Comparison of ENCODE assay signal across 7 mouse cellular contexts in the genomic region with DNA sequence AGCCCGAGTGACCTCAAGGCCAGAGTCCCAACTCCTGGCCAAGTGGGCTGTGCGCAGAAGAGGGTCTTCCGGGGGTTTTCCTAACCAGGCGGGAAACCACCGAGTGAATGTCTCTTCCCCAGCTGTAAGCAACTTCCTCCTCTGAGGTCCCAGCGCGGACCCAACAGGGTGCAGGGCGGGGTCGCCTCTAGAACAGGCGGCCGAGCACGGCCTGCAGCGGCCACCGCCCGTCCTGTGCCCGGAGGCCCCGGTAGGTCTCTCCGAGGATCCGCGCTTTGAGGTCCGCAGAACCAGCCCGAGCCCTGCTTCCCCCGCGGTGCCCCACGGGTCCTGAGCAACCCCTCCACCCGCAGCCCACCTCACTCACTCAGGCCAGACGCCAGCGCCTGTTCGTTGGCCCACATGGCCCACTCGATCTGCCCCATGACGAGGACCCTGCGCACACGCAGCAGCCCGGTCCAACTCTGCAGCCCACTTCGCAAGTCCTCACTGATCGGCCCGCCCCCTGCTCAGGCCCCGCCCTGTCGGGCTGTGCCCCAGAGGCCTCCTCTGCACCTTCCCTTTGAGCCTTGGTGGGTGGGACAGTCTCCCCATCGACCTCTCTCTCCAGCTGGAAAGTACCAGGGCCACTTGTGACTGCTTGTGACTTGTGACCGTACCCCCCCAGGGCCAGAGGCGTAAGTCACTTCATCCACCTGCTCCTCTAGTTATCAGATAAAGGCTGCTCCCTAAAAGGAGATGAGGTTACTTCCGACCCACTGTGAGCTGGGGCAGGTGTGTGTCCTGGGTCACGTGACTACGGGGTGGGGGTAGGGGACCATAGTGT. TPM values are rescaled to one million over a fixed set of nuclear protein-coding genes. Genes with fewer than 3 reads are reported as not detected.
A peak's percentile ranks its signal among the peaks of the same experiment; 100 is the strongest.
DNase-seq lines count a peak whose midpoint lies in the region; ATAC-seq and TF ChIP-seq lines count a peak whose summit lies in the region.

A gene (minus strand): TSS at position 488 of the 826 bp plus-strand sequence.

- H3K9me3 ChIP-seq in intestine, embryonic 15.5 days = no peaks in the 10 kb centered on the region
- H3K9me3 ChIP-seq in liver, embryonic 16.5 days (replicated peaks; ENCODE audit: control insufficient read depth, low read length) = peaks cover 2% of the 10 kb centered on the region
- no peaks in the 10 kb centered on the region for H3K9me3 ChIP-seq in neural tube, embryonic 11.5 days (ENCODE audit: control insufficient read depth, low read length)

- peak; percentile 94 for ATAC-seq in intestine, embryonic 15.5 days
- peak; percentile 73 for ATAC-seq in liver, embryonic 16.5 days (ENCODE audit: low read depth)
- peak; percentile 71 for ATAC-seq in neural tube, embryonic 11.5 days (ENCODE audit: insufficient read depth, low FRiP score, low TSS enrichment)

- H3K4me3 ChIP-seq in cortical plate, adult 2 months (ENCODE audit: insufficient read depth, low read length) = peak within 1 kb of the TSS; percentile 24; the same call in 1 of the 2 replicates
- H3K4me3 ChIP-seq in intestine, embryonic 15.5 days (replicated peaks) = peak within 1 kb of the TSS; percentile 64
- peak within 1 kb of the TSS; percentile 63 for H3K4me3 ChIP-seq in liver, embryonic 16.5 days (ENCODE audit: low read depth, low read length)
- H3K4me3 ChIP-seq in neural tube, embryonic 11.5 days (ENCODE audit: low read depth, low read length) = peak within 1 kb of the TSS; percentile 38

- H3K4me1 ChIP-seq in cortical plate, adult 2 months (ENCODE audit: control insufficient read depth, insufficient read depth, low read length) = no peaks in the 10 kb centered on the region
- H3K4me1 ChIP-seq in intestine, embryonic 15.5 days (replicated peaks) = peaks cover 24% of the 10 kb centered on the region
- H3K4me1 ChIP-seq in liver, embryonic 16.5 days (ENCODE audit: control insufficient read depth, low read depth, low read length) = peaks cover 20% of the 10 kb centered on the region
- peaks cover 14% of the 10 kb centered on the region for H3K4me1 ChIP-seq in neural tube, embryonic 11.5 days (ENCODE audit: control insufficient read depth, insufficient read depth, low read length)

- no peaks in the 10 kb centered on the region for H3K27me3 ChIP-seq in intestine, embryonic 15.5 days (replicated peaks)
- peaks cover 7% of the 10 kb centered on the region for H3K27me3 ChIP-seq in liver, embryonic 16.5 days (ENCODE audit: control insufficient read depth, insufficient read depth, low read depth, low read length)
- H3K27me3 ChIP-seq in neural tube, embryonic 11.5 days (ENCODE audit: control insufficient read depth, insufficient read depth, low read length) = no peaks in the 10 kb centered on the region

- TF ChIP-seq POLR2A in cortical plate, adult 2 months (IDR thresholded peaks at IDR 0.05; ENCODE audit: extremely low read depth, insufficient read depth, low read length) = 0 out of 2 replicates have a peak, but pooled peaks have one; percentile 36

- peaks cover 30% of the 10 kb centered on the region for H3K36me3 ChIP-seq in intestine, embryonic 15.5 days
- peaks cover 4% of the 10 kb centered on the region; the same call in 1 of the 2 replicates for H3K36me3 ChIP-seq in liver, embryonic 16.5 days (ENCODE audit: control insufficient read depth, insufficient read depth)
- H3K36me3 ChIP-seq in neural tube, embryonic 11.5 days (ENCODE audit: control insufficient read depth, insufficient read depth, low read length) = peaks cover 11% of the 10 kb centered on the region

- no peak for TF ChIP-seq CTCF in cortical plate, adult 2 months (IDR thresholded peaks at IDR 0.05; ENCODE audit: extremely low read depth, insufficient read depth, low read length)

- WGBS in intestine, embryonic 15.5 days = 3% methylated on average over 45 of the region's 45 CpGs
- WGBS in liver, embryonic 16.5 days (ENCODE audit: insufficient replicate concordance) = 2% methylated on average over 45 of the region's 45 CpGs
- WGBS in neural tube, embryonic 11.5 days = 5% methylated on average over 45 of the region's 45 CpGs

- H3K4me2 ChIP-seq in intestine, embryonic 15.5 days (replicated peaks) = peak within 1 kb of the TSS; percentile 91
- peak within 1 kb of the TSS; percentile 79 for H3K4me2 ChIP-seq in liver, embryonic 16.5 days (ENCODE audit: low read depth, low read length)
- H3K4me2 ChIP-seq in neural tube, embryonic 11.5 days (ENCODE audit: low read depth) = peak within 1 kb of the TSS; percentile 80

- 0 out of 2 replicates have a peak within 1 kb of the TSS, but pooled peaks have one; percentile 33 for H3K27ac ChIP-seq in cortical plate, adult 2 months (ENCODE audit: insufficient read depth, low read length)
- peak within 1 kb of the TSS; percentile 90 for H3K27ac ChIP-seq in intestine, embryonic 15.5 days
- H3K27ac ChIP-seq in liver, embryonic 16.5 days (ENCODE audit: low read length) = peak within 1 kb of the TSS; percentile 83
- H3K27ac ChIP-seq in neural tube, embryonic 11.5 days (ENCODE audit: low read depth, low read length) = no peak within 1 kb of the TSS

- DNase-seq in R1 (ENCODE audit: low read depth, low spot score) = peak; percentile 78
- peak; percentile 55 to 75 for DNase-seq in gastrocnemius, postnatal 4 days (ENCODE audit: low spot score in 2 of 2)
- DNase-seq in neural tube, embryonic 11.5 days (ENCODE audit: low spot score) = peak; percentile 59
- DNase-seq in thymus, postnatal 10 days (ENCODE audit: low spot score in 2 of 2) = peak; percentile 80 to 84

- H3K9ac ChIP-seq in intestine, embryonic 15.5 days = peak within 1 kb of the TSS; percentile 83
- peak within 1 kb of the TSS; percentile 61 for H3K9ac ChIP-seq in liver, embryonic 16.5 days (ENCODE audit: low read depth, low read length)
- peak within 1 kb of the TSS; percentile 70 for H3K9ac ChIP-seq in neural tube, embryonic 11.5 days (ENCODE audit: low read length)

RNA-seq across cellular contexts. Expression of the gene that starts here (rescaled TPM):
- polyA plus RNA-seq in cortical plate, adult 2 months (2012; rRNA removed) = 19.3 and 19.8 TPM in 2 replicates
- total RNA-seq in gastrocnemius, postnatal 4 days (2021) = 10 to 100 TPM; 51.7 to 64.2 TPM
- polyA plus RNA-seq in intestine, embryonic 15.5 days (2015; fragmentation: Nextera tagmentation; extraction: Ambion mirVana) = 307 and 314 TPM in 2 replicates
- 191 TPM in 2 replicates for polyA plus RNA-seq in liver, embryonic 16.5 days (2015; fragmentation: Nextera tagmentation; extraction: Ambion mirVana)
- polyA plus RNA-seq in neural tube, embryonic 11.5 days (2014; fragmentation: Nextera tagmentation; extraction: Ambion mirVana) = 52.5 and 57.7 TPM in 2 replicates
